Mouse (Mus musculus): ENCODE data around the gene Arl15. TPM values are rescaled to one million over a fixed set of nuclear protein-coding genes. Genes with fewer than 3 reads are reported as not detected.

Arl15 gene
- polyA plus RNA-seq, 1 experiment from 2014 or later = 8.7 TPM

DNA sequence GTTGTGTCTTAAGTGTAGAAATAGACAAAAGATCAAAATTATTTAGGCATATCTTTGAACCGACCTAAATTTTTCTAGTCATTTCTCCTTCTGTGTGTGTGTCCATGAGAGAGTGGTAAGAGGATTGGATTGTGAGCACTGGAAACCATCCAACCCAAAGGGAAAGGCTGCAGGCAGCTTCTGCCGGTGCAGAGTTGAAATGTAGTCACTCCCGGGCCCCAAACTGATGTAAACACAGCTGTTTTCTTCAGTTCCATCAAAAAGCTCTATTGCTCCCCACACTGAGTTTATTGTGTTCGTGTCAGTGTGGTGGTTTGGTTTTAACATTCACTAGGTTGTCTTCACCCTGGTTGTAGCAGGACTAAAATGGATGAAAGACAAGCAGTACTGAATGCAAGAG lies 153.2 kb downstream of the Arl15 start:
- DNase-seq (ENCODE audit: low spot score) = no peak
- WGBS = 77% methylated on average over 4 of the region's 4 CpGs
- no peaks in the 10 kb centered on the region for H3K9me3 ChIP-seq (ENCODE audit: control insufficient read depth, low read length)

DNA sequence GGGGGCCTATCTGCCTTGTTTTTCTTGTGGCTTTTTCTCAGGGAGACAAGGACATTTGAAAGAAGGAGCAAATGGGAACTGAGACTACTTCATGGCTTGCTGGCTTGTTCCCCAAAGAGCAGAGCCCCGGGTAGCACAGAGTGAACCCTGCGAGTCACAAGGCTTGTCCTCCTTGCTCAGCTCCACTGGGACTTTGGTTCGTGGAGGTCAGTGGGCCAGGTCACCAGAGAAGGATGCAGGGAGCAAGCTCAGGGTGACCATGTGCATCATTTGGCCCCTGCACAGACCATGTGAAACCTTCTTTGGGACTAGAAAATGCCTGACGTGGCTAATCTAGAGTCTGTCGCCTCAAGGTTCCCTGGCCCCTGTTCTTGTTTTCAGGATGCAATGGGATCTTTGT lies 155.4 kb downstream of the Arl15 start:
- ATAC-seq (replicated peaks; ENCODE audit: low FRiP score) = no peak
- 75% methylated on average over 5 of the region's 5 CpGs for WGBS
- H3K9me3 ChIP-seq (ENCODE audit: control insufficient read depth, low read length) = no peaks in the 10 kb centered on the region
- H3K27me3 ChIP-seq (replicated peaks; ENCODE audit: control insufficient read depth, insufficient read depth, low read length) = no peaks in the 10 kb centered on the region
- no peak overlapping the region for H3K4me2 ChIP-seq
- no peaks in the 10 kb centered on the region for H3K4me1 ChIP-seq (replicated peaks; ENCODE audit: control insufficient read depth, insufficient read depth, low read length)
- H3K27ac ChIP-seq (ENCODE audit: low read depth, low read length) = no peak overlapping the region
- H3K9ac ChIP-seq (ENCODE audit: low read depth, low read length) = no peak overlapping the region
- DNase-seq (ENCODE audit: low spot score) = no peak
- H3K4me3 ChIP-seq (ENCODE audit: low read depth, low read length) = no peak overlapping the region
- no peaks in the 10 kb centered on the region for H3K36me3 ChIP-seq (ENCODE audit: control insufficient read depth, insufficient read depth, low read length)

More for the DNA sequence above, 153.2 kb downstream of the Arl15 start:
- no peaks in the 10 kb centered on the region for H3K36me3 ChIP-seq (ENCODE audit: control insufficient read depth, insufficient read depth, low read length)
- no peak overlapping the region for H3K4me2 ChIP-seq
- no peak for ATAC-seq (replicated peaks; ENCODE audit: low FRiP score)
- no peaks in the 10 kb centered on the region for H3K27me3 ChIP-seq (replicated peaks; ENCODE audit: control insufficient read depth, insufficient read depth, low read length)
- no peak overlapping the region for H3K27ac ChIP-seq (ENCODE audit: low read depth, low read length)
- H3K4me3 ChIP-seq (ENCODE audit: low read depth, low read length) = no peak overlapping the region
- H3K9ac ChIP-seq (ENCODE audit: low read depth, low read length) = no peak overlapping the region
- H3K4me1 ChIP-seq (replicated peaks; ENCODE audit: control insufficient read depth, insufficient read depth, low read length) = no peaks in the 10 kb centered on the region

DNA sequence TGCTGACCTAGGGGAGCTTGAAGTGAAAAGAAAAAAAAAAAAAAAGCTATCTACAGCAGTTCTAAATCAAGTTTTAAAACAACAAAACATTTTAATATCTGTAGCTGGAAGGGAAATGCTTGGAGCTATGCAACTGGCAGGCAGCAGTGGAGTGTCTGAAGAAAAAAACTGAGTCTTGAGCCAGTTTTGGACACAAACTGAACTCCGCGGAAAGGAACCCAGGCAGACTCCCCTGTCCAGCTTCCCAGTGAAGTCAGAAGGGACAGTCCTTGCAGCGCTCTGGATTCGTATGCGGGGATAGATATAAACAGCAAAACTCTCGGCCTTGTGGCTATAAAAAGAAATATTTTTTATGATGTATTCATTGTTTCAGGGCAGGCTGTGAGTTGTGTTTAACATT lies 155.8 kb downstream of the Arl15 start:
- H3K9me3 ChIP-seq (ENCODE audit: control insufficient read depth, low read length) = no peaks in the 10 kb centered on the region
- no peaks in the 10 kb centered on the region for H3K27me3 ChIP-seq (replicated peaks; ENCODE audit: control insufficient read depth, insufficient read depth, low read length)
- ATAC-seq (replicated peaks; ENCODE audit: low FRiP score) = no peak
- H3K4me3 ChIP-seq (ENCODE audit: low read depth, low read length) = no peak overlapping the region
- no peak overlapping the region for H3K4me2 ChIP-seq
- no peaks in the 10 kb centered on the region for H3K4me1 ChIP-seq (replicated peaks; ENCODE audit: control insufficient read depth, insufficient read depth, low read length)
- WGBS = 86% methylated on average over 6 of the region's 6 CpGs
- no peak for DNase-seq (ENCODE audit: low spot score)
- no peaks in the 10 kb centered on the region for H3K36me3 ChIP-seq (ENCODE audit: control insufficient read depth, insufficient read depth, low read length)
- no peak overlapping the region for H3K9ac ChIP-seq (ENCODE audit: low read depth, low read length)
- no peak overlapping the region for H3K27ac ChIP-seq (ENCODE audit: low read depth, low read length)

DNA sequence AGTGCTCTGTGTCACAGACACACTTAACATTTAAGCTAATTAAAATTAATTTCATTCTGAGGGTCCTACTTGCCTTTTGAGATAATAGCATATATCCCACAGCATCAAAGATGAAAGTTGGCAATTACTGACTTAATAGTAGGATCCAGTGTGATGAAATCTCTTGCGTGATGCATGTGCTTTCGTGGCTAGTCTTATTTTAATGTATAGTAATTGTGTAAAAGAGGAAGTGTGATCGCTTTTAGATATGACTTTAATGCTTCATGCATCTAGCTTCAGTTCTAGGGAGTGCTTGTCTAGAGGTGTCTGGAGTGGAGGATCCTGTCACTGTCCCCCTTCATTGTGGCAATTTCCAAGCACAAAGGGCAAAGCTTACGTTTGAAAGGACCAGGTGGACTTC lies 163.1 kb downstream of the Arl15 start:
- H3K27ac ChIP-seq (ENCODE audit: low read depth, low read length) = no peak overlapping the region
- no peak overlapping the region for H3K4me3 ChIP-seq (ENCODE audit: low read depth, low read length)
- no peak for ATAC-seq (replicated peaks; ENCODE audit: low FRiP score)
- H3K9ac ChIP-seq (ENCODE audit: low read depth, low read length) = no peak overlapping the region
- H3K36me3 ChIP-seq (ENCODE audit: control insufficient read depth, insufficient read depth, low read length) = no peaks in the 10 kb centered on the region
- WGBS = 78% methylated on average over 4 of the region's 4 CpGs
- H3K9me3 ChIP-seq (ENCODE audit: control insufficient read depth, low read length) = no peaks in the 10 kb centered on the region
- no peak overlapping the region for H3K4me2 ChIP-seq
- H3K4me1 ChIP-seq (replicated peaks; ENCODE audit: control insufficient read depth, insufficient read depth, low read length) = no peaks in the 10 kb centered on the region
- H3K27me3 ChIP-seq (replicated peaks; ENCODE audit: control insufficient read depth, insufficient read depth, low read length) = no peaks in the 10 kb centered on the region
- DNase-seq (ENCODE audit: low spot score) = no peak

DNA sequence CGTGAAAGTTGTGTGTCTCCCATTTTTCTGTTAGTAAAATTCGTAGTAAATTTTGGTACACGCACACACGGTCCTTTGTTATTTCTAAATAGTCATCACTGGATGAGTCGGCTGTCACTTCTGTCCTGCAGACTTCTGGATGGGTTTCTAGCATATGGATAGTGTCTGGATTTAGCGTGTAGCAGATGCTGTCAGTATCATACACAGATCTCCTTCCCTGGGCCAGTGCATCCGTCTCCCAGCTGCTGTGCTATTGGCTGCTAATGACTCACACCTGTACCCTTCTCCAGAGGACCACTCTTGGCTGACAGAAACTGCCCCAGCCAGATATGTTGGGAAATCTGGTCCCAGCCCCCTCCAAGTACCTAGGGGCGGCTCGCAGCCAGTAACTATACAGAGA lies 170.6 kb downstream of the Arl15 start:
- Histone ChIP-seq H3K27me3 (replicated peaks; ENCODE audit: control insufficient read depth, insufficient read depth, low read length) (no peaks in the 10 kb centered on the region), H3K4me3 (ENCODE audit: low read depth, low read length) (no peak overlapping the region), H3K36me3 (ENCODE audit: control insufficient read depth, insufficient read depth, low read length) (0 out of 2 replicates have a peak, but pooled peaks cover 2% of the 10 kb centered on the region), H3K4me2 (no peak overlapping the region), H3K9ac (ENCODE audit: low read depth, low read length) (no peak overlapping the region), H3K9me3 (ENCODE audit: control insufficient read depth, low read length) (no peaks in the 10 kb centered on the region), H3K4me1 (replicated peaks; ENCODE audit: control insufficient read depth, insufficient read depth, low read length) (no peaks in the 10 kb centered on the region), H3K27ac (ENCODE audit: low read depth, low read length) (no peak overlapping the region)
- WGBS = 93% methylated on average over 9 of the region's 9 CpGs
- ATAC-seq (replicated peaks; ENCODE audit: low FRiP score) (no peak), DNase-seq (ENCODE audit: low spot score) (no peak)

DNA sequence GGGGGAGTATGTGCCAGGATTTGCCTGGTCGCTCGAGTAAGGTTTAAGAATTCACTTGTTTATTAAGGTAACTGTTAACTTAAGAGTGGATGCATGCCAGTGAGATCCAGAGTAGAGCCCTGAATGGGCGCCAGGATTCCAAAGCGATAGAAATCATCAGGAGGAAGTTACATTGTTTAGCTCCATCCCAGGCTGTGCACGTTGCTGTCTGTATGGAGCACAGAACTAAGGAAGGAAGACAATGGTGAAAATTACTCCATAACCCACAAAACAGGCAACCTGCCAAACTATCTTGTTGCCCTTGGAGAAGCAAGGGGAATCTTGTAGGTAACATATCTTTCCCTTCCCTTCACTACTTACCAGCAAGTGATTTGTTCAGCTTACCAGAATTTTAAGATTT lies 176.4 kb downstream of the Arl15 start:
- Histone ChIP-seq H3K9me3 (ENCODE audit: control insufficient read depth, low read length) (no peaks in the 10 kb centered on the region), H3K36me3 (ENCODE audit: control insufficient read depth, insufficient read depth, low read length) (0 out of 2 replicates have a peak, but pooled peaks cover 2% of the 10 kb centered on the region), H3K27ac (ENCODE audit: low read depth, low read length) (no peak overlapping the region), H3K27me3 (replicated peaks; ENCODE audit: control insufficient read depth, insufficient read depth, low read length) (no peaks in the 10 kb centered on the region), H3K9ac (ENCODE audit: low read depth, low read length) (no peak overlapping the region), H3K4me1 (replicated peaks; ENCODE audit: control insufficient read depth, insufficient read depth, low read length) (no peaks in the 10 kb centered on the region), H3K4me3 (ENCODE audit: low read depth, low read length) (no peak overlapping the region), H3K4me2 (no peak overlapping the region)
- DNase-seq (ENCODE audit: low spot score) (no peak), ATAC-seq (replicated peaks; ENCODE audit: low FRiP score) (no peak)
- 73% methylated on average over 5 of the region's 5 CpGs for WGBS

DNA sequence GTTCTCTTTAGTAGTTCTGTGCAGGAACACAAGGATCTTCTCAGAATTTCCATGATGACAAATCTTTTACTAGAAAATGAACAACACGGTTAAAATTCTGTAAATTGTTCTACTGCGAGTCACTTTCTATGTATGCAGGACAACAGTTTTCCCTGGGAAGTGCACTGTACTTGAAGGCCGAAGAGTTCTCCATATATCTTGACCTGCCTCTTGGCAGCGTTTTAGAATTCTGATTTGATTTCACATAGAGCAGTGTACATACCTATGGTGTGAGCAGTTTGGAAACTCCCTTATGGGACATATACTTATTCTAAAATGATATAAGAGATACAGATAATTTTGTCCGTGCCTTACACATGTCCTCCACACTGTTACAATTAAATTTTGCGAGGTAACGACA lies 178.1 kb downstream of the Arl15 start:
- no peak overlapping the region for H3K4me2 ChIP-seq
- H3K9me3 ChIP-seq (ENCODE audit: control insufficient read depth, low read length) = no peaks in the 10 kb centered on the region
- DNase-seq (ENCODE audit: low spot score) (no peak), ATAC-seq (replicated peaks; ENCODE audit: low FRiP score) (no peak)
- no peaks in the 10 kb centered on the region for H3K4me1 ChIP-seq (replicated peaks; ENCODE audit: control insufficient read depth, insufficient read depth, low read length)
- H3K4me3 ChIP-seq (ENCODE audit: low read depth, low read length) = no peak overlapping the region
- 0 out of 2 replicates have a peak, but pooled peaks cover 2% of the 10 kb centered on the region for H3K36me3 ChIP-seq (ENCODE audit: control insufficient read depth, insufficient read depth, low read length)
- H3K27me3 ChIP-seq (replicated peaks; ENCODE audit: control insufficient read depth, insufficient read depth, low read length) = no peaks in the 10 kb centered on the region
- no peak overlapping the region for H3K9ac ChIP-seq (ENCODE audit: low read depth, low read length)
- 91% methylated on average over 7 of the region's 7 CpGs for WGBS
- no peak overlapping the region for H3K27ac ChIP-seq (ENCODE audit: low read depth, low read length)

DNA sequence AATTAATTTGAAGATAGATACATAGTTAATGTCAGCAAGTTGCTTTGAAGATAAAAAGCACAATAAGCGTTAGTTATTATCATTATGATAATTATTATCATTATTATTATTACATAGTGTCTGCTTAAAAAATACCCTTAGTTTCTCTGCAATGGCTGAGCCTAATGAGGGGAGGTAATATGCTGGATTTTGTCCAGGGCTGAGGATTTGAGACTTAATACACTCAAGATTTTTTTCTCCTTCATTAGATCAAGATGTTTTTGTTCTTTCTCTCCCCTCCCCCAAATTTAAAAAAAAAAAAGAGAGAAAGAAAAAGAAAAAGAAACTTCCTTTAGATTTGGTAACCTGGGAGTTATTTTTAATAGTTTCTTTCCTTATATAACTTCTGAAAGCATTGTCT lies 180.6 kb downstream of the Arl15 start:
- 86% methylated on average over 1 of the region's 1 CpGs for WGBS

DNA sequence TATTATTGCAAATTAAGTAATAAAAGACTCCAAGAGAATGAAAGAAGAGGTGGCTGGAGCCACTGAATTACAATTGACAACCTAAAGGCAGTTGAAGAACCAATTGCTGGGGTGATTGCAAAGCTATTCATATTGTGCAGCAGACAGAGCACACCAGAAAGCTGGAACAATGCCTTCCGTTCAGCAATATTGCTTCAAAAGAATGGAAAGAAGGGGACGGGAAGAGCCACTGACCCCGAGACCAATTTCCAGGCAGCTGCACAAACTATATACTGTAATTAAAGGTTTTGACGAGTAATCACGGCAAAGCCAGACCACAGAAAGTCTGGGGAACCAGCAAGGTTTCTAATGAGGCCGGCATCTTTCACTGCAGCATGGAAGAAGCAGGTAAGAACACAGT lies 181.4 kb downstream of the Arl15 start:
- H3K9ac ChIP-seq (ENCODE audit: low read depth, low read length) = no peak overlapping the region
- no peak overlapping the region for H3K4me3 ChIP-seq (ENCODE audit: low read depth, low read length)
- DNase-seq (ENCODE audit: low spot score) (no peak), ATAC-seq (replicated peaks; ENCODE audit: low FRiP score) (no peak)
- no peaks in the 10 kb centered on the region for H3K9me3 ChIP-seq (ENCODE audit: control insufficient read depth, low read length)
- no peaks in the 10 kb centered on the region for H3K27me3 ChIP-seq (replicated peaks; ENCODE audit: control insufficient read depth, insufficient read depth, low read length)
- no peaks in the 10 kb centered on the region for H3K36me3 ChIP-seq (ENCODE audit: control insufficient read depth, insufficient read depth, low read length)
- WGBS = 85% methylated on average over 6 of the region's 6 CpGs
- H3K4me2 ChIP-seq = no peak overlapping the region
- no peaks in the 10 kb centered on the region for H3K4me1 ChIP-seq (replicated peaks; ENCODE audit: control insufficient read depth, insufficient read depth, low read length)
- H3K27ac ChIP-seq (ENCODE audit: low read depth, low read length) = no peak overlapping the region

More for the DNA sequence above, 180.6 kb downstream of the Arl15 start:
- H3K4me1 ChIP-seq (replicated peaks; ENCODE audit: control insufficient read depth, insufficient read depth, low read length) = no peaks in the 10 kb centered on the region
- no peaks in the 10 kb centered on the region for H3K9me3 ChIP-seq (ENCODE audit: control insufficient read depth, low read length)
- DNase-seq (ENCODE audit: low spot score) (no peak), ATAC-seq (replicated peaks; ENCODE audit: low FRiP score) (no peak)
- no peak overlapping the region for H3K9ac ChIP-seq (ENCODE audit: low read depth, low read length)
- H3K4me3 ChIP-seq (ENCODE audit: low read depth, low read length) = no peak overlapping the region
- no peak overlapping the region for H3K4me2 ChIP-seq
- no peaks in the 10 kb centered on the region for H3K27me3 ChIP-seq (replicated peaks; ENCODE audit: control insufficient read depth, insufficient read depth, low read length)
- no peak overlapping the region for H3K27ac ChIP-seq (ENCODE audit: low read depth, low read length)
- H3K36me3 ChIP-seq (ENCODE audit: control insufficient read depth, insufficient read depth, low read length) = no peaks in the 10 kb centered on the region

All from liver, embryonic 11.5 days (tissue).